Mouse (Mus musculus) gastrocnemius, adult 2 months (tissue): ENCODE measurements at regions not wholly inside any gene's neighbourhood (a gene's known extent, or its start where the extent isn't known, plus 50 kb on each side); places are given as distances from the start of the nearest gene placed in this dataset. TPM values are rescaled to one million over a fixed set of nuclear protein-coding genes. Genes with fewer than 3 reads are reported as not detected.

ENCODE experiments used
- DNase-seq: peaks from one replicate; pipeline ENCODE4 v3.0.0; 2022
- H3K27ac ChIP-seq: fragments of 200-600 bp; 2 replicates; pipeline ENCODE4 v1.8.1; 2022; ENCODE audit warnings: mild to moderate bottlenecking
- H3K4me3 ChIP-seq: fragments of 200-600 bp; 2 replicates; pipeline ENCODE4 v1.8.1; 2022; ENCODE audit warnings: mild to moderate bottlenecking, moderate library complexity
- CTCF ChIP-seq: fragments of 200-600 bp; IDR thresholded peaks from 2 replicates; pipeline ENCODE4 v1.8.1; 2022; ENCODE audit warnings: antibody characterized with exemption, mild to moderate bottlenecking, moderate library complexity
- intact Hi-C: fragments of 180-260 bp; cut with DNase I; formaldehyde crosslinking; loops from one replicate; pipeline ENCODE4 v1.15.1; 2025
- microRNA-seq: library from miRNA; unstranded; fragments of <30 nt; microRNA quantifications from one replicate; pipeline ENCODE4 v1.2.0, GENCODE M21; 2021

GRCm38 (mm10) chr13:6461363-6461762, 86.6 kb upstream of the Pitrm1 start:
- no peak for DNase-seq
- H3K27ac ChIP-seq = peak overlapping the region; percentile 24; the same call in 1 of the 2 replicates
- TF ChIP-seq CTCF = no peak
- H3K4me3 ChIP-seq = no peak overlapping the region
- intact Hi-C loops = no loop called here

DNA sequence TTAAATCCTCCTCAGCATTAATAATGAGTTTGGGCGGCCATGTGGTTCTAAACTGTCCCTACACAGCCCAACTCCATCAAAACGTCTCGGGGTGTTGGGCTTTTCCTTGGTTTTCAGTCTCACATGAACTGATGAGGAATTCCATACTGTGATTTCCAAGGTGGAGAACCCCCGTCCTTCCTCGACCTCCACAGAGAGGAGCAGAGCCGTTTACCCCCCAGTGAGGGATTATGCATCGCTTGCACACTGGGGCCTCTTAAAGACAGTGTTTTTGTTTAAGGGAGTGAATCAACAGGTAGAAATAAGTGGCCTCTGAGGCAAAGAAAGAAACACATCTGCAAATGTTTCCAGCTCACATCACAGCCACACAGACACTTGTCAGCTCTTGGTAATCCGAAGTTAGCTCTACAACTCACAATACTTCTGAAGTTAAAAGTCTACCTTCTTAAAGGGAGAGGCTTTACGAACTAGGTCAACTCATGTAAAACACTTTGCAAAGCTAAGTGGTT, 82.0 kb upstream of the Pitrm1 start:
- intact Hi-C loops = no loop called here
- no peak for DNase-seq
- H3K4me3 ChIP-seq = no peak overlapping the region
- H3K27ac ChIP-seq = no peak overlapping the region
- no peak for TF ChIP-seq CTCF

GRCm38 (mm10) chr13:6469446-6470227, 78.3 kb upstream of the Pitrm1 start:
- H3K4me3 ChIP-seq = no peak overlapping the region
- peak; percentile 71 for TF ChIP-seq CTCF
- H3K27ac ChIP-seq = peak overlapping the region; percentile 12; the same call in 1 of the 2 replicates
- intact Hi-C loops = loop anchor here (2.0 to 10.0 kb wide), 4 partner anchors 607 to 1693 kb away; partner anchors contain the start of gene Klf6
- DNase-seq = peak; percentile 69

GRCm38 (mm10) chr13:6470286-6471103, 77.5 kb upstream of the Pitrm1 start:
- H3K27ac ChIP-seq = no peak overlapping the region
- DNase-seq = no peak
- intact Hi-C loops = loop anchor here (1.0 to 10.0 kb wide), 5 partner anchors 608 to 1808 kb away; partner anchors contain the start of gene Klf6
- H3K4me3 ChIP-seq = no peak overlapping the region
- no peak for TF ChIP-seq CTCF

- intact Hi-C loops = loop anchor here (1.0 to 10.0 kb wide), 5 partner anchors 609 to 1809 kb away; partner anchors contain the start of gene Klf6
- peak; percentile 65 for DNase-seq
- peak; percentile 96; the same call in 1 of the 2 replicates for TF ChIP-seq CTCF
- Histone ChIP-seq H3K4me3 (no peak overlapping the region), H3K27ac (peak overlapping the region; percentile 43; the same call in 1 of the 2 replicates)
Observed at GRCm38 (mm10) chr13:6471643-6472042, 76.3 kb upstream of the Pitrm1 start.

GRCm38 (mm10) chr13:6473401-6474190, 74.4 kb upstream of the Pitrm1 start:
- no peak for TF ChIP-seq CTCF
- Histone ChIP-seq H3K4me3 (no peak overlapping the region), H3K27ac (peak overlapping the region; percentile 38)
- no peak for DNase-seq
- intact Hi-C loops = loop anchor here (5.0 to 10.0 kb wide), 2 partner anchors 611 to 759 kb away; partner anchors contain the start of gene Klf6

GRCm38 (mm10) chr13:6479667-6480066, 68.3 kb upstream of the Pitrm1 start:
- no peak for DNase-seq
- no peak overlapping the region for H3K27ac ChIP-seq
- H3K4me3 ChIP-seq = no peak overlapping the region
- TF ChIP-seq CTCF = no peak
- intact Hi-C loops = loop anchor here (10.0 kb wide), 1 partner anchor 765 kb away; no protein-coding TSS in a partner anchor

- no peak overlapping the region for H3K4me3 ChIP-seq
- TF ChIP-seq CTCF = no peak
- DNase-seq = no peak
- no peak overlapping the region for H3K27ac ChIP-seq
- intact Hi-C loops = no loop called here
Observed at GRCm38 (mm10) chr13:6484418-6484817, 63.5 kb upstream of the Pitrm1 start.

- no peak for TF ChIP-seq CTCF
- intact Hi-C loops = no loop called here
- DNase-seq = no peak
- Histone ChIP-seq H3K27ac (no peak overlapping the region), H3K4me3 (no peak overlapping the region)
Observed at GRCm38 (mm10) chr13:6487837-6488236, 60.1 kb upstream of the Pitrm1 start.

DNA sequence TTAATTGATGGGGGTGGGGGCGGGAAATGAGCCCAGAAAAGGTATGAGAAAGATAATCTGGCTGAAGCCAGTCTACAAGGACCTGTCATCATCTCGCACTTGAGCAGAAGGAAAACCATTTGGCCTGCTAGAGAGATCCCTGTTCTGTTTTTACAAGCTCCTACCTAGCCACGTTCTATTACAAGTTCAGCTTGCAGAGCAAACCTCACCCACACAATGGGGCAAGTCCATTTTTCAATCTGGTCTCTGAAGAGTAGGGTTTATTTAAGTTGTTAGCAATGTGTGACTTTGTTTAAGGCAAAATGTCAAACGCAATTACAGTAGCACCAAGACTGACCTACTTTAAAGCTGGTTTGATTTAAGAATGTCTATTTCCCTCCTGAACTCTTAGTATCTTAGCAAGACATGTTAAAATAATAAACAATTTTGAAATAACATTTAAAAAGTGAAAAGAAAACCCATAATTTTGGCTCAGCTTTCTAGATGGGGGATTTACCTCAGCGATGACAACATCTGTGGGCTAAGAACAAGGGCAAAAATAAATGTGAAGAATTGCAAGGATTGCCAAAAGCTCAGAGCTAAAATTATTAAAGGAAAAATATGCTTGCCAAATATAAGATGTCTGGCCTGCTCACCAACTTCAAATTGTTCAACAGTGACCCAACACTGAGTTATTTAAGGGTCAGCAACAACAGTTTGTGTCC, 54.9 kb upstream of the Pitrm1 start:
- Histone ChIP-seq H3K4me3 (no peak overlapping the region), H3K27ac (no peak overlapping the region)
- intact Hi-C loops = no loop called here
- TF ChIP-seq CTCF = no peak
- DNase-seq = no peak

Small RNA genes lying in the stretch of these regions (microRNA-seq; reads per million reads assigned to microRNA genes)
- gene Gm26259 = not detected
